Mouse (Mus musculus): ENCODE data around the gene Renbp.

Gene Renbp

GRCm38 (mm10) chrX:73948647-73949046 lies 18.0 kb upstream of the Renbp start:
- H3K27me3 ChIP-seq (ENCODE audit: control insufficient read depth, insufficient read depth, low read length, poor library complexity, severe bottlenecking): no peaks in the 10 kb centered on the region
- peaks cover 14% of the 10 kb centered on the region for H3K36me3 ChIP-seq (ENCODE audit: control insufficient read depth, insufficient read depth, low read length, poor library complexity, severe bottlenecking)
- DNase-seq (ENCODE audit: low read depth, low spot score): peak; percentile 83

GRCm38 (mm10) chrX:73946896-73947295 lies 16.2 kb upstream of the Renbp start:
- peaks cover 10% of the 10 kb centered on the region; the same call in 1 of the 2 replicates for H3K36me3 ChIP-seq (ENCODE audit: control insufficient read depth, insufficient read depth, low read length, poor library complexity, severe bottlenecking)
- DNase-seq (ENCODE audit: low read depth, low spot score): no peak
- H3K27me3 ChIP-seq (ENCODE audit: control insufficient read depth, insufficient read depth, low read length, poor library complexity, severe bottlenecking): no peaks in the 10 kb centered on the region

GRCm38 (mm10) chrX:73942294-73942693 lies 11.6 kb upstream of the Renbp start:
- no peaks in the 10 kb centered on the region for H3K27me3 ChIP-seq (ENCODE audit: control insufficient read depth, insufficient read depth, low read length, poor library complexity, severe bottlenecking)
- DNase-seq (ENCODE audit: low read depth, low spot score): no peak
- peaks cover 4% of the 10 kb centered on the region; the same call in 1 of the 2 replicates for H3K36me3 ChIP-seq (ENCODE audit: control insufficient read depth, insufficient read depth, low read length, poor library complexity, severe bottlenecking)

DNA sequence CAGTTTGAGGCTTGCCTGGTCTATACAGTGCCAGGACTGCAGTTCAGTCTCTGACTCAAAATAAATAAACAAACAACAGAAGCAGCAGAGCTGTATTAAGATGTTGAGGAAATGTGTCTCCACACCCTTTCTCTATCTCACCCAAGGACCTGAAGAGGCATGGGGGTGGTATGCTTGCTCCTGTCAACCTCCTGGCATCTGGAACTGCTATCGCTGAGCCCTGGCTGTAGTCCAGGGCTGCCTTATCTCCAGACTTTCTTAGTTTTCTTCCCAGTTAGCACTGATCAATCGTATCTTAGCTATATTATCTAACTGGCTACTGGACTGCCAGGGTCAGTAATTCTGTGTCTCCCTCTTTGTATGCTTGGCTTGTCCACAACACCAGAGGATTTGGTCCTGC lies 11.2 kb upstream of the Renbp start:
- no peaks in the 10 kb centered on the region for H3K27me3 ChIP-seq (ENCODE audit: control insufficient read depth, insufficient read depth, low read length, poor library complexity, severe bottlenecking)
- no peak for DNase-seq (ENCODE audit: low read depth, low spot score)
- peaks cover 4% of the 10 kb centered on the region; the same call in 1 of the 2 replicates for H3K36me3 ChIP-seq (ENCODE audit: control insufficient read depth, insufficient read depth, low read length, poor library complexity, severe bottlenecking)

GRCm38 (mm10) chrX:73931871-73932270 lies 1.2 kb upstream of the Renbp start:
- Histone ChIP-seq H3K36me3 (ENCODE audit: control insufficient read depth, insufficient read depth, low read length, poor library complexity, severe bottlenecking) (no peaks in the 10 kb centered on the region), H3K27me3 (ENCODE audit: control insufficient read depth, insufficient read depth, low read length, poor library complexity, severe bottlenecking) (no peaks in the 10 kb centered on the region)
- DNase-seq (ENCODE audit: low read depth, low spot score): no peak

GRCm38 (mm10) chrX:73922550-73922882 lies 8.1 kb downstream of the Renbp start:
- no peak for DNase-seq (ENCODE audit: low read depth, low spot score)
- Histone ChIP-seq H3K27me3 (ENCODE audit: control insufficient read depth, insufficient read depth, low read length, poor library complexity, severe bottlenecking) (no peaks in the 10 kb centered on the region), H3K36me3 (ENCODE audit: control insufficient read depth, insufficient read depth, low read length, poor library complexity, severe bottlenecking) (peaks cover 2% of the 10 kb centered on the region; the same call in 1 of the 2 replicates)

GRCm38 (mm10) chrX:73921823-73922549 lies 8.7 kb downstream of the Renbp start, which contains the start of the genes Arhgap4 and Naa10:
TSS of gene Arhgap4 (minus strand) at chrX:73921870.
TSS of gene Naa10 (minus strand) at chrX:73921944.
- no peaks in the 10 kb centered on the region for H3K27me3 ChIP-seq (ENCODE audit: control insufficient read depth, insufficient read depth, low read length, poor library complexity, severe bottlenecking)
- peaks cover 2% of the 10 kb centered on the region; the same call in 1 of the 2 replicates for H3K36me3 ChIP-seq (ENCODE audit: control insufficient read depth, insufficient read depth, low read length, poor library complexity, severe bottlenecking)
- DNase-seq (ENCODE audit: low read depth, low spot score): peak; percentile 82

- DNase-seq (ENCODE audit: low read depth, low spot score): no peak
- Histone ChIP-seq H3K27me3 (ENCODE audit: control insufficient read depth, insufficient read depth, low read length, poor library complexity, severe bottlenecking) (no peaks in the 10 kb centered on the region), H3K36me3 (ENCODE audit: control insufficient read depth, insufficient read depth, low read length, poor library complexity, severe bottlenecking) (peaks cover 2% of the 10 kb centered on the region; the same call in 1 of the 2 replicates)
These were observed 9.3 kb downstream of the Renbp start for GRCm38 (mm10) chrX:73921285-73921822.

DNA sequence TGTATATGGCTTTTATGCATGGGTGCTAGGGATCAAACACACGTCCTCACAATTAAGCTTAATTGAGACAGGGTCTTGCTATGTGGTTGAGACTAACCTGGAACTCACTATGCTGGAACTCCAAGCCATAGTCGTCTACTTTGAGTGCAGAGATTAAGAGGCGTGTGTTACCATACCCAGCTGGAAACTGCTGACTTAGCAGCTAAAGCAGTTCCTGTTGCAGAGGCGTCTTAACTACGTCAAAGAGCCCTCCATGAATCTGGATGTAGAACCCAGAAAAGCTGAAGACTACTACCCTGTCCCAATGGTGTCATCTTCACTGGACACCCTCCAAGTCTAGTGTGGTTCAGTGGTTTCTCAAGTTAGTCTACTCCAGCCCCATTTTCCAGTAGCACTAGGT lies 12.0 kb downstream of the Renbp start:
- no peaks in the 10 kb centered on the region for H3K27me3 ChIP-seq (ENCODE audit: control insufficient read depth, insufficient read depth, low read length, poor library complexity, severe bottlenecking)
- DNase-seq (ENCODE audit: low read depth, low spot score): no peak
- H3K36me3 ChIP-seq (ENCODE audit: control insufficient read depth, insufficient read depth, low read length, poor library complexity, severe bottlenecking): no peaks in the 10 kb centered on the region

- no peak for DNase-seq (ENCODE audit: low read depth, low spot score)
- no peaks in the 10 kb centered on the region for H3K27me3 ChIP-seq (ENCODE audit: control insufficient read depth, insufficient read depth, low read length, poor library complexity, severe bottlenecking)
- H3K36me3 ChIP-seq (ENCODE audit: control insufficient read depth, insufficient read depth, low read length, poor library complexity, severe bottlenecking): no peaks in the 10 kb centered on the region
These were observed 13.7 kb downstream of the Renbp start for GRCm38 (mm10) chrX:73916945-73917344.

DNA sequence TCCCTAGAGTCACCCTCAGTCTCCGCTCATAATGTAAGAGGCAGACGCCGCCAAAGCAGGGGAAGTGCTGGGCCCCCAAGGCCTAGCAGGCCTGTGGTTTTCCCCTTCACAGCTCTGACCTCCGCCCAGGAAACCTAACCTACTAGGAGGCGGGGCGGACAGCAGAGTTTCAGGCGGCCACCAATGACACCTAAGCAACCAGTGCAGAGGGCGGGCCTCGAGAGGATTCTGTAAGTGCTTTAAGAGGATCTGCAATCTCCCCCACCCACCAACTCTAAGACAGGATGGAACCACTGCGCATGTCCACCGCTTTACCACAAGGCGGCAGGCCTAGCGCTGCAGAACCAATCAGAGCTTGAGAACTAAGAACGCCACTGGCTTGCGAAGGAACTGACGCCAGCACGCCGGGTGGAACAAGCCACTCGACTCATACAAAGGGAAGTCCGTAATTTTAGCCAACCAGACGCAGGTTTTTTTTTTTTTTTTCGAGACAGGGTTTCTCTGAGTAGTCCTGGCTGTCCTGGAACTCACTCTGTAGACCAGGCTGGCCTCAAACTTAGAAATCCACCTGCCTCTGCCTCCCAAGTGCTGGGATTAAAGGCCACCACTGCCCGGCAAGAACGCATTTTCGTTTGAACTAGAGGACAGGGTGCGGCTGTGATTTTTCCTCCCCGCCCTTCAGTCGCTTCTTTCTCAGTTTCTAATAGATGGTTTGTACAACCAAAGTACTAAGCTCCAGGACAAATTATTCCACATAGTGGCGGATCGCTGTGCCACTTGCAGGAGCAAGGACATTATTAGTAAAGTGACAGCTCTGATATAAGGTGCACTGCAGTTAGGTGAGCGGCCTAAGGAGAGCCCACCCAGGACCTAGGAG lies 15.6 kb downstream of the Renbp start:
- H3K27me3 ChIP-seq (ENCODE audit: control insufficient read depth, insufficient read depth, low read length, poor library complexity, severe bottlenecking): no peaks in the 10 kb centered on the region
- H3K36me3 ChIP-seq (ENCODE audit: control insufficient read depth, insufficient read depth, low read length, poor library complexity, severe bottlenecking): no peaks in the 10 kb centered on the region
- peak; percentile 97 for DNase-seq (ENCODE audit: low read depth, low spot score)

DNA sequence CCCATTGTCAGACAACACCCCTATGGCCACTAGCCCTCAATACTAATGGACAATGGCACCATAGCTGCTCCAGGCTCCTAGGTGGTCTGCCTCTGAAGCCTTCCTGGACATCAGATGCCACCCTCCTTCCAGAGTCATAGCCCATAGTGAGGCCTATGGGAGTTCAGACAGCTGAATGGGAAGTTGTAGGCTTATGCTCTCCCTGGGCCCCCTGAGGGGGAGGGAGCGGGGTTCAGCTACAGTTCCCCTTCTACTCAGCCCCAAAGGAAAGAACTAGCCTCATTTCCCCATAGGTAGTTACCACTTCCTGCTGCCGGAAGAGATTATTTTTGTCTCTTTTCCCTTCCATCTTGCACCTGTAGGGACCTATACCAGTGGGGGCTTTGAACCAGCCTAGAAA lies 19.1 kb downstream of the Renbp start:
- DNase-seq (ENCODE audit: low read depth, low spot score): peak; percentile 71
- H3K27me3 ChIP-seq (ENCODE audit: control insufficient read depth, insufficient read depth, low read length, poor library complexity, severe bottlenecking): no peaks in the 10 kb centered on the region
- H3K36me3 ChIP-seq (ENCODE audit: control insufficient read depth, insufficient read depth, low read length, poor library complexity, severe bottlenecking): no peaks in the 10 kb centered on the region

- no peaks in the 10 kb centered on the region for H3K36me3 ChIP-seq (ENCODE audit: control insufficient read depth, insufficient read depth, low read length, poor library complexity, severe bottlenecking)
- DNase-seq (ENCODE audit: low read depth, low spot score): peak; percentile 56
- no peaks in the 10 kb centered on the region for H3K27me3 ChIP-seq (ENCODE audit: control insufficient read depth, insufficient read depth, low read length, poor library complexity, severe bottlenecking)
These were observed 19.5 kb downstream of the Renbp start for GRCm38 (mm10) chrX:73911156-73911555.

DNA sequence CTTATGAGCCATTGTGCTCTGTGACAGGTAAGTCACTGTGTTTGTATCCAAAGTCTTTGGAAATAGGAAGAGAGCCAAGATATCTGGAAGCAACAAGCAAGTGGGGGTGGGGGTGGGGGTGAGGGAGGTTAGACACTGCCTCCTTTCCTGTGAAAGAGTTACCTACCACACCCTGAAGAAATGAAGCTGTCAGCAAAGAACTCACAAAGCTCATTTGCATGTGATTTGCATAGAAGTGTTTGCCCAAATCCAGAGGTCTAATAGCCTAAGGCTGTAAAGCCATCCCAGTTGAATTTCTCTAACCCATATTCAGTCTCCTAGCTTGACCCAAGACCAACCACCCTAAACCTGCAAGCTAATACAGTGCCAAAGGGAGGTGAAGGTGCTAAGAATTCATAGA lies 20.2 kb downstream of the Renbp start:
- Histone ChIP-seq H3K27me3 (ENCODE audit: control insufficient read depth, insufficient read depth, low read length, poor library complexity, severe bottlenecking) (no peaks in the 10 kb centered on the region), H3K36me3 (ENCODE audit: control insufficient read depth, insufficient read depth, low read length, poor library complexity, severe bottlenecking) (peaks cover 4% of the 10 kb centered on the region; the same call in 1 of the 2 replicates)
- DNase-seq (ENCODE audit: low read depth, low spot score): peak; percentile 31

- Histone ChIP-seq H3K36me3 (ENCODE audit: control insufficient read depth, insufficient read depth, low read length, poor library complexity, severe bottlenecking) (peaks cover 4% of the 10 kb centered on the region; the same call in 1 of the 2 replicates), H3K27me3 (ENCODE audit: control insufficient read depth, insufficient read depth, low read length, poor library complexity, severe bottlenecking) (no peaks in the 10 kb centered on the region)
- no peak for DNase-seq (ENCODE audit: low read depth, low spot score)
These were observed 20.6 kb downstream of the Renbp start for GRCm38 (mm10) chrX:73910049-73910448.
